Mouse (Mus musculus) heart, postnatal 0 days (tissue): ENCODE measurements around the gene Hint2.

Experiments used
- CTCF ChIP-seq: IDR thresholded peaks from 2 replicates; pipeline ENCODE4 v1.5.1; 2016; ENCODE audit warnings: antibody characterized with exemption, control low read depth, low read depth
- EP300 ChIP-seq: IDR thresholded peaks from 2 replicates; pipeline ENCODE4 v1.6.1; 2016; ENCODE audit warnings: antibody characterized with exemption, low read depth

DNA sequence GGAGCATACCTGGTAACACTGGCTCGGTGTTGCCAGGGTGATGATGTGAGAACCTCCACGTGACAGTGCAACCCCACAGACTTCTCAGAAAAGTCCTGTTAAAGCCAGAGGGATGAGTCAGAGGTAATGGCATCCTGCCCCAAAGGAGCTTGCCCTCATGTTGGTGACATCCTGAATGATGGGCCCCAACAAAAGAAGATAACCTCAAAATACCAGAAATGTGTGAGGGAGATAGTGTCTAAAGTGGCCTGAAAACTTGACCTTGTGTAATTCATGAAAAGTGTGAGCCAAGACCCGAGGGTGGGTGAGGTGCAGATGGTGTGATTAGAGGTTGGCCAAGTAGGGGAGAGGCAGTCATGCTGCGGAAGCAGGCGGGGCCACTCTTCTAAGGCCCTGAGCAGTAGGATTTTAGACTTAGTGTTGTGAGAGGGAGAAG lies 37.6 kb upstream of the Hint2 start:
- no peak for TF ChIP-seq CTCF
- no peak for TF ChIP-seq EP300
